Mouse (Mus musculus) T-helper 2 cell (primary cell): ENCODE measurements around the gene Timm8a2.

Experiments
- in situ Hi-C: fragments of 300-600 bp; cut with MboI, MseI; formaldehyde crosslinking; loops from one replicate; pipeline ENCODE4 v1.15.1; 2025; ENCODE audit warnings: high pct_unique_total_duplicates

Gene Timm8a2

GRCm38 (mm10) chr14:122034451-122034850 lies at the start of gene Timm8a2:
Gene Timm8a2 (plus strand): TSS chr14:122034674.
- in situ Hi-C loops, result no loop called here

DNA sequence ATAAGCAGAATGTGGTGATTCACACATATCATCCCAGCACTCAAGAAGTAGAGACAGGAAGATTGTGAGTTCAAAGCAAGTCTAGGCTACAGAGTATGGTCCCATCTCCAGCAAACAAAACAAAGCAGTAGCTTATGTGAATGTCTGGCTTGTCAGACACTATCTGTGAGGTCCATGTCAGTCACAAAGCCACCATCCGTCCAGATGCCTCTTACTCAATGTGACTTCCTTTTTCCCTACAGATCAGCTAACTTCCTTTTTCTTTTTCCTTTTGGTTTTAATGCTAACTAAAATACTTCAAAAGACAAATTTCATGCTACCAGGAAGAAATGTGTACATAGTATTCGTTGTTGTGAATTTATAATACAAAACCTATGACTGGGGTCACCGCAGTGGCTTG lies 49.0 kb upstream of the Timm8a2 start:
- in situ Hi-C loops, result no loop called here

DNA sequence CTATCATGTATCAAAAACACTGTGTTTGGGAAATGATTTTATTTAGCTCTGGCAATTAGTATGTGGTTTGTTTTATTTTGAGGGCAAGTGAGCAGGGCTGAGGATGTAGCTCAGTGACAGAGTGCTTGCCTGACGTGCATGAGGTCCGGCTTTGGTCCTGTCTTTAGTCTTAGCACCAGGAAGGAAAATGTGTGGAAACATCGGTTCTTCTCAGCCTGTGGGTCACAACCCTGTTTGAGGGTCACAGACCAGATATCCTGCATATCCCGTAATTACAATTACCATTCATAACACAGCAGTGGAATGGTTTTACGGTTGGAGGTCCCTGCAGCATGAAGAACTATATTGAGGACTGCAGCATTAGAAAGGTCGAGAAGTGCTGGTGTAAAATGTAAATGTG lies 48.4 kb upstream of the Timm8a2 start:
- in situ Hi-C loops, result no loop called here

- in situ Hi-C loops, result no loop called here
Observed at GRCm38 (mm10) chr14:121987287-121987686, 47.2 kb upstream of the Timm8a2 start.

- in situ Hi-C loops, result no loop called here
Observed at GRCm38 (mm10) chr14:121987691-121988090, 46.8 kb upstream of the Timm8a2 start.

- in situ Hi-C loops, result no loop called here
Observed at GRCm38 (mm10) chr14:121989331-121989730, 45.1 kb upstream of the Timm8a2 start.

GRCm38 (mm10) chr14:121989869-121990268 lies 44.6 kb upstream of the Timm8a2 start:
- in situ Hi-C loops, result no loop called here

DNA sequence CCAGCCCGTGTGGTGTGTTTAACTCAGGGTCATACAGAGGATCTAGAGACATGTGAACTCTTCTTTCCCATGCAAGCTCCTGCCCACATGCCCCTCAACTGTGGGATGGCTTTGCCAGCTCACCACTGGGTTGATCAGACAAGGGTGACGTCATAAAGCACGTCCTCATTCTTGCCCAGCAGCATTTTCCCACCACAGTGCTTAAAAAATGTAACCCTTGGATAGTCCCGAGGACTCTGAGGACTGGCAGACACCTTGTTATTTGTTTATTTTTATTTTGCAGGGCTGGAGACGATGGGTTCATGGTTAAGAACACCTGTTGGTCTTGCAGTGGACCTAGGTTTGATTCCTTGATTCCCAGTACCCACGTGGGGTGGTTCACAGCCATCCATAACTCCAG lies 43.6 kb upstream of the Timm8a2 start:
- in situ Hi-C loops, result no loop called here

- in situ Hi-C loops, result no loop called here
Observed at GRCm38 (mm10) chr14:121991921-121992320, 42.6 kb upstream of the Timm8a2 start.

DNA sequence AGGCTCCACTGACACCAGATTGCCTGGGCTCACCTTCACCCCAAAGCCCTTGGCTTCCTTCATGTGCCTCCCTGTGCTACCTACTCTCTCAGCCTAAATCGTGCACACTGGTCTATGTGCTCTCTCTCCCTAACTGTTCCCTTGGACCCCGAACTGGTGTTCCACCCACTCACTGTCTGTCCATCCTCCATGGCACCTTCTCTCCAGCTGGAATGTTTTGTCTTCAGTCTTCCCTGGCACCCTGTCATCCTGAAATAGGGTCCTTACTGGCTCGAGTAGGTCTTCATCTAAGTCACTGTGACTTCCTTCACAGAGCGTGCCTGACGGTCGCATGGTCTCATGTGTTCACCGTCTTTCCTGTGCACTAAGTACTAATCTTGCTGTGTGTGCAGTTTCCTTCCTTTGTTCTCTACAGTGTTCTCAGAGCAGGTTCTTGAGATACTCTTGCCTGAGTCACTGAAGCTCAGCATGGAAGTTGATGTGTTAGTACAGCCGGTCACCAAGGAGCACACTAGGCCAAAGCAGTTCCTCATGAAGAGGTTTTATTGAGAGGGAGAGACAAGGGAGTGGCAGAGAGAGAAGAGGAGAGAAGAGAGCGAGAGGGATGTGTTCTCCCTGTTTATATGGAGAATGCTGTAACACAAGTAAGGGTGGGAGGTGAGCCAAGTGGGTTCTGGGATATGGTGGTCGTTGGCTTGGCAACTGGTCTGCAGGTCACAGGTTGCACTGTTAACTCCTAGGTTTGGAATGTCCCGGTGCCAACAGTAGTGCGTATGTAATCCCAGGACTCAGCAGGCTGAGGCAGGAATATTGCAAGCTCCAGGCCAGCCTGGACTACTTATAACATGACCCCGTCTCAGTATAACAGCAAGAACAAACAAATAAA lies 41.8 kb upstream of the Timm8a2 start:
- in situ Hi-C loops, result no loop called here

- in situ Hi-C loops, result no loop called here
Observed at GRCm38 (mm10) chr14:121993616-121994015, 40.9 kb upstream of the Timm8a2 start.

DNA sequence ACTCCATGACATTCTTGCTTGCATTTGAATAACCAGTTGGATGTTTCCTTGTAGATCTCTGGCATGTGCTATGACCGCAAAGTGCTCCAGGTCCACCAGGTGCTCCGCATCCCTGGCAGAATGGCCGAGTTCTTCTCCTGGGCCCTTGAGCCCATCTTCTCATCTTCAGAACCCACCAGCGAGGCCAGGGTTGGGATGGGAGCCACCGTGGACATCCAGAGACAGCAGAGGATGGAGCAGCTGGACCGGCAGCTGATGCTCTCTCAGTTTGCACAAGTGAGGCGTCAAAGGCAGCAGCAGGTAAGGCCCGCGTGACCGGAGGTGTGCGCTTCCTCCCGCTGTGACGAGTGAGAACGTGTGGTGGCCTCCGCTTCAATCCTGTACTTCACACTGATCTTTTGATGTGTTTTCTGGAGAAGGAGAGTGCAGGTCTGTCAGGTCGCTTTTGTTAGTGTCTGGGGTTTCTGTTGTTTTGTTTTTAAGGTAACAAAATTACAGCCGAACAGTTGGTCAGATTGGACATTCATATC lies 40.2 kb upstream of the Timm8a2 start:
- in situ Hi-C loops, result no loop called here

GRCm38 (mm10) chr14:121994846-121995556 lies 39.5 kb upstream of the Timm8a2 start:
- in situ Hi-C loops, result no loop called here

DNA sequence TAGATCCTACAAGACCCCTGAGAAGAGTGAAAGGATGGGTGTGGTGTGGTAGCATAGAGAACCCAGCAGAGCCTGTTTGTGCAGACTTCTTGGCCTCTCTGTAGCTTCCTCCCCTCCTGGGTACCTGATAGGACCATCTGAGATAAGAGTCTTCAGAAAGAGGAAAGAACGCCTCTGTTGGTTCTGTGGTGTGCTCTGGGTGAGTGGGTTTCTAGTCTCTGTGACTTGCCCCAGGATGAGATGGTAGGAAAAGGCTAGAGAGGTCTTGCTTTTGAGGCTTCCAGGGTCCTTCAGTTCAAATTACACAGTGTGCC lies 39.0 kb upstream of the Timm8a2 start:
- in situ Hi-C loops, result no loop called here

- in situ Hi-C loops, result no loop called here
Observed at GRCm38 (mm10) chr14:121996786-121997185, 37.7 kb upstream of the Timm8a2 start.

DNA sequence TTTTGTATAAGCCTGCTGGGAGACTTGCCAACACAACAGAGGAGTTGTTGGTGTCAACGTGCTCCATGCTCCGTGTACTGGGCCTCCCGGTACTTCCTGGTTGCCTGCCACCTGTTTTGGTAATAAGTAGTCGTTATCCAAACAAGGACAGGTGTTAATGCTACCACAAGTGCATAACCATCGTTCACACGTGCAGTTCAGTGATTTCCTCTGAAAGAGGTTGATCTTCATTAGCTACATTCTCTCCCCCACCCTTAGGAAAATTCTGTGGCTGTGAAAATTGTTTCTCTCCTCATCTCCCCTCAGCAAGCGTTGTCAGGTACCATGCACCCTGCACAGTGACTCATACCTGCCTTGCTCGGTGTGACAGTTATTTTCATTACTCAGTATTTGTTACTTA lies 35.0 kb upstream of the Timm8a2 start:
- in situ Hi-C loops, result no loop called here

DNA sequence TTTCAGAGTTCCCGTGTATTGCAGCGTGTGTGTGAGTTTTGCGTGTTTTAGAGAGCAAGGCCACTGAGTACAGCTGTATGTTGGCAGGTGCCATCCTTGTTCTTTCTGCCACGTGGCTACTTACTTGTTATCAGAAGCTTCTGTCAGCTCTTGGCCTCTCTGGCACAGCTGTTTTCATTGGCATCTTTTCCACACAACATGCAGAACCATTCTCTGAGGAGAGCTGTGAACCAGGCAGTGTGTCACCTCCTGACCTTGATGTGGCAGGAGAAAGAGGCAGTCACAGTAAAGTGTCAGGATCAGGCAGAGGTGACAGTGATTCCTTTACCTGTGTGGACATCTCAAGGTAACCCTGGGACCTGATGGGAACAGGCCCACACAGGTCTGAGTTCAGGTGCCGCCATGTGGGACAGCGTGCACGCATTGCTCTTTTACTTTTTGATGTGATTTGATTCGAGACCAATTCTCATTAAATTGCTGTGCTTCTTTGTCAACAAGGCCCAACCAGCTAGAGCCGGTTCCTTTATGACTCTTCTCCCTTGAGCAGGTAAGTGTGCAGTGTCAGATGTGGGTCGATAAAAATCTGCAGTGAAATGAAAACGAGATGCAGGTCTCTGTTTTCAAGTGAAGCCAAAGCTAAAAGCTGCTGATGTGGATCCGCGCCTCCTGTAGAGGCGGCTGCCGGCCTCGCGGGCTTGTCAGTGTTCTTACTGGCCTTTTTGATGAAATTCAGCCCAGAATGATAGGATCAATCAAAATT lies 33.9 kb upstream of the Timm8a2 start:
- in situ Hi-C loops, result loop anchor here (10.0 kb wide), 1 partner anchor 54 kb away; no protein-coding TSS in a partner anchor

GRCm38 (mm10) chr14:122002224-122002623 lies 32.2 kb upstream of the Timm8a2 start:
- in situ Hi-C loops, result loop anchor here (10.0 kb wide), 1 partner anchor 53 kb away; no protein-coding TSS in a partner anchor

- in situ Hi-C loops, result loop anchor here (10.0 kb wide), 1 partner anchor 51 kb away; no protein-coding TSS in a partner anchor
Observed at GRCm38 (mm10) chr14:122003812-122004211, 30.7 kb upstream of the Timm8a2 start.

- in situ Hi-C loops, result loop anchor here (10.0 kb wide), 1 partner anchor 47 kb away; no protein-coding TSS in a partner anchor
Observed at GRCm38 (mm10) chr14:122008261-122008660, 26.2 kb upstream of the Timm8a2 start.

DNA sequence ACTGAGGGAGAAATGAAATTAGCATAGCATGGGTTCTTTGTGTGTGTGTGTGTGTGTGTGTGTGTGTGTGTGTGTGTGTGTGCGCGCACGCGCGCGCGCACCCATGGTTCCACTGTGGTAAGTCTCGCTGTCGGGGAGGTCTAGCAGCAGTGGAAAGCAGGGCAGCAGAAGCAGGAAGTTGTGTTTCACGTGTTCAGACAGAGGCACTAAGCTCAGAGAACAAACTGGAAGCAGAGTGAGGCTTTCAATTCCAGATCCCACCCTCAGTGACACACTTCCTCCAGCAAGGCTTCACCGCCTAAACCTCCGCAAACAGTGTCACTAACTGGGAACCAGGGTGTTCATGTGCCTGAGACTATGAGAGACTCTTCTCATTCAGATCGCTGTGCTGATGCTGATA lies 25.0 kb upstream of the Timm8a2 start:
- in situ Hi-C loops, result loop anchor here (10.0 kb wide), 1 partner anchor 45 kb away; no protein-coding TSS in a partner anchor

DNA sequence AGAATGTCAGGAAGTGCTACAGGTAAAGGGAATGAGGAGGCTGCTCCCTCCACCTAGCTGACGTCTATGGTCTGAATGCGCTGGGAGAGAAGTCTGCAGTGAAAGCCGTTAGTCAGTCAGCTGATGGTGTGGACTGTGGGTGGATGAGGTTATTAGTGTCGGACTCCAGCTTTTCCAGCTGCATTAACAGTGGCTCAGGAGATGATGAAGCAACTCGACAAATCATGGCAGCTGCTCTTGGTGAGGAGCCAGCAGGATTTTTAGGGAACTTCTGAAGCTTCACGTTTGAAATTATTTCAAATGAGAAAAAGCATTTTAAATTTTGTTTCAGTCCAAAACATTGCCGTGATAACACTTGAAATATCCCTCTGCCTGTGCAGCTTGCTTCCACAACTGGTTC lies 24.2 kb upstream of the Timm8a2 start:
- in situ Hi-C loops, result loop anchor here (5.0 kb wide), 1 partner anchor 83 kb away; no protein-coding TSS in a partner anchor
